Mouse (Mus musculus) cerebellum, adult 2 months (tissue): ENCODE results near the gene Maea. TPM values are rescaled to one million over a fixed set of nuclear protein-coding genes. Genes with fewer than 3 reads are reported as not detected.

Experiments
- DNase-seq, 2 experiments: peaks; one replicate each; pipeline ENCODE4 v3.0.0; 2021
- H3K27ac ChIP-seq: fragments of 200-500 bp; 2 replicates; pipeline ENCODE4 v1.5.1; 2012; ENCODE audit warnings: low read length, control low read depth, inconsistent platforms; ENCODE audit not compliant: insufficient read depth
- H3K27me3 ChIP-seq: fragments of 200-500 bp; 2 replicates; pipeline ENCODE4 v1.6.1; 2012; ENCODE audit warnings: inconsistent platforms, mild to moderate bottlenecking, low read length, moderate library complexity; ENCODE audit not compliant: control insufficient read depth, insufficient read depth
- H3K4me1 ChIP-seq: fragments of 200-500 bp; 2 replicates; pipeline ENCODE4 v1.6.1; 2011; ENCODE audit warnings: low read length; ENCODE audit not compliant: control insufficient read depth, insufficient read depth
- H3K4me3 ChIP-seq: fragments of 200-500 bp; replicated peaks from 2 replicates; pipeline ENCODE3; 2011; ENCODE audit warnings: mild to moderate bottlenecking, low read depth, low read length, control low read depth; ENCODE audit not compliant: insufficient read depth
- CTCF ChIP-seq: fragments of 200-500 bp; IDR thresholded peaks from 2 replicates; pipeline ENCODE4 v1.5.1; 2011; ENCODE audit warnings: low read depth, mild to moderate bottlenecking, control low read depth, low read length, moderate library complexity, borderline replicate concordance; ENCODE audit not compliant: insufficient read depth
- POLR2A ChIP-seq: fragments of 200-500 bp; IDR thresholded peaks from 2 replicates; pipeline ENCODE4 v1.6.1; 2011; ENCODE audit warnings: low read length, control low read depth, borderline replicate concordance; ENCODE audit not compliant: insufficient read depth
- WGBS: fragments of 180-500 bp; shearing (Covaris S2); methylation state at CpG from one replicate; pipeline ENCODE4 v1.1.7; 2018; 5-methylcytosine and 5-hydroxymethylcytosine counted together
- polyA plus RNA-seq: library from polyadenylated mRNA; depleted of rRNA; stranded (reverse); fragments of >200 nt; gene quantifications from 2 replicates; pipeline ENCODE4 v1.2.3, GENCODE M21; 2012

Maea gene
- polyA plus RNA-seq, 1 experiment: 145 TPM

GRCm38 (mm10) chr5:33347620-33348019 is 12.3 kb downstream of the Maea start:
- H3K4me1 ChIP-seq: peaks cover 2% of the 10 kb centered on the region; the same call in 1 of the 2 replicates
- WGBS: 44% methylated on average over 3 of the region's 3 CpGs
- no peaks in the 10 kb centered on the region; the same call in 1 of the 2 replicates for H3K27me3 ChIP-seq
- DNase-seq: no peak
- H3K4me3 ChIP-seq: no peak overlapping the region
- no peak overlapping the region for H3K27ac ChIP-seq
- TF ChIP-seq CTCF (no peak), POLR2A (no peak)

DNA sequence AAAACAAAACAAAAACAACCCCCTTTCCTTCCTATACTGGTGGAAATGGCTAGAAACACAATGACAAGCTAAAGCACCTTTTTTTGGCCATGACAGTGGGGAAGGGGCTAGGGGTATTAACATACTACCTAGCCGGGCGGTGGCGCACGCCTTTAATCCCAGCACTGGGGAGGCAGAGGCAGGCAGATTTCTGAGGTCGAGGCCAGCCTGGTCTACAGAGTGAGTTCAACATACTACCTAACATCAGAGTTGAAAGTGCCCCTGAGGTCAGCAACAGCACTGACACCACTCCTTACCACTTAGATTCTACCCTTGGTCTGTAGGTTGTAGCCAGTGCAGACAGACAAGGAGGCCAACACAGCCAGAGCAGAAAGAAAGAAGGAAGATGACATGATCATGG is 13.9 kb downstream of the Maea start:
- TF ChIP-seq CTCF: no peak
- TF ChIP-seq POLR2A: no peak
- H3K4me3 ChIP-seq: no peak overlapping the region
- H3K27ac ChIP-seq: no peak overlapping the region
- H3K4me1 ChIP-seq: peaks cover 2% of the 10 kb centered on the region; the same call in 1 of the 2 replicates
- no peaks in the 10 kb centered on the region; the same call in 1 of the 2 replicates for H3K27me3 ChIP-seq
- no peak for DNase-seq
- 96% methylated on average over 5 of the region's 5 CpGs for WGBS

DNA sequence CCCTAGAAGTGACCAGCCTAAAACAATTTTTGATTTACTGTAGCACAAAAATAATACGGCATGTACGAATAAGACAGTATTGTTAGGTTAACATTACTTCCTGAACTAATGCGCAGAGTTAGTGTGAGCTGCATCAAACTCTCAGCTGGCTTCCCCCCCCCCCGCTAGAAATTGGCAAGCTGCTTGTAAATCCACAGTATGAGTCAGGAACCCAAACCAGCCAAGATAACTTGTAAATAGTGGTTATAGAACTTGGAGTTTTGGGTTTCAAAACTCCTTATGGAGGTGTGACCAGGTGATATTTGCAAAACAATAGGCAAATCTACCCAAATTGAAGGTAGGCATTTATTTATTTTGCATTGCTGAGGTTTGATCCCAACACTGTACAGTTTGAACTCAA is 14.4 kb downstream of the Maea start:
- Histone ChIP-seq H3K4me3 (no peak overlapping the region), H3K4me1 (peaks cover 2% of the 10 kb centered on the region; the same call in 1 of the 2 replicates), H3K27ac (no peak overlapping the region), H3K27me3 (no peaks in the 10 kb centered on the region; the same call in 1 of the 2 replicates)
- 49% methylated on average over 4 of the region's 4 CpGs for WGBS
- no peak for TF ChIP-seq CTCF
- no peak for TF ChIP-seq POLR2A
- DNase-seq: no peak

DNA sequence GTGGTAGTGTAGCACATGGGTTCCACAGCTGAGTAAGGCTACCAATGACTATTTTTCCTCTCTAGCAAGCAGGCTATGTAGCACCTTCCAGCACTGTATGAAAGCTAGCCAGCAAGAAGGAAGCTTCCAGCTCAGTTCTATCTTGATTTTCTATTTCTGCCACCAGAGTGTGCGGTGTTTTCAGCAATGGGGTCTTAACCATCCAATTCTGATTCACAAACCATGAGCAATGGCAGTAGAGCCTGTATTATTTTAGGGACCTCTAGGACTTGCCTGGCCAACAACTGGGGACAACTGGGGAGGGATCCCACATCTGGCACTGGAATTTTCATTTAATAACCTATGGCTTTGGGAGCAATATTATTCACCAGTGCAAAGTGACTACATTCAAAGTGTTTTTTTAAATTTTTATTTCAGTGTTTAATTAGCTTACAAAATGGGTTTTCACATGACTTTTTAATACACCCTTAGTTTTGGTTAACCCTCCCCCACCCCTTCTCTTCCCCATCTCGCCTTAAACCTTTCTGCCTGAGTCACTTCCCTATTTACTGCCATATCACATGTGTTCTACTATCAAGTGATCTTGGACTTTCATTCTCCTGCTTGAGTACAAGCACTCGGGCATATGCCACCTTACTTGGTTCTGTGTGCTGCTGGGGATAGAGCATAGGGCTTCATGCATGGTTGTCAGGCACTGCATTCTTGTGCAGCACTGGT is 16.4 kb downstream of the Maea start:
- 82% methylated on average over 3 of the region's 3 CpGs for WGBS

GRCm38 (mm10) chr5:33352273-33352645 is 16.9 kb downstream of the Maea start:
- Histone ChIP-seq H3K27me3 (no peaks in the 10 kb centered on the region; the same call in 1 of the 2 replicates), H3K27ac (no peak overlapping the region), H3K4me1 (peaks cover 2% of the 10 kb centered on the region), H3K4me3 (no peak overlapping the region)
- no peak for DNase-seq
- TF ChIP-seq POLR2A: no peak
- TF ChIP-seq CTCF: no peak
- 67% methylated on average over 8 of the region's 8 CpGs for WGBS

More for the DNA sequence above, 16.4 kb downstream of the Maea start:
- Histone ChIP-seq H3K4me1 (peaks cover 2% of the 10 kb centered on the region; the same call in 1 of the 2 replicates), H3K27me3 (no peaks in the 10 kb centered on the region; the same call in 1 of the 2 replicates), H3K4me3 (no peak overlapping the region), H3K27ac (no peak overlapping the region)
- TF ChIP-seq POLR2A (no peak), CTCF (no peak)
- no peak for DNase-seq

GRCm38 (mm10) chr5:33353011-33353410 is 17.7 kb downstream of the Maea start:
- Histone ChIP-seq H3K4me1 (peaks cover 5% of the 10 kb centered on the region), H3K27me3 (no peaks in the 10 kb centered on the region; the same call in 1 of the 2 replicates), H3K4me3 (no peak overlapping the region), H3K27ac (no peak overlapping the region)
- no peak for DNase-seq
- 84% methylated on average over 3 of the region's 3 CpGs for WGBS
- no peak for TF ChIP-seq CTCF
- TF ChIP-seq POLR2A: no peak

- H3K27ac ChIP-seq: no peak overlapping the region
- DNase-seq: no peak
- 91% methylated on average over 1 of the region's 1 CpGs for WGBS
- H3K27me3 ChIP-seq: no peaks in the 10 kb centered on the region; the same call in 1 of the 2 replicates
- TF ChIP-seq POLR2A (no peak), CTCF (no peak)
- H3K4me3 ChIP-seq: no peak overlapping the region
- peaks cover 3% of the 10 kb centered on the region for H3K4me1 ChIP-seq
These were observed 22.2 kb downstream of the Maea start for GRCm38 (mm10) chr5:33357494-33357893.

GRCm38 (mm10) chr5:33358467-33358866 is 23.2 kb downstream of the Maea start:
- peaks cover 3% of the 10 kb centered on the region for H3K4me1 ChIP-seq
- H3K27me3 ChIP-seq: no peaks in the 10 kb centered on the region
- no peak overlapping the region for H3K4me3 ChIP-seq
- 95% methylated on average over 4 of the region's 4 CpGs for WGBS
- DNase-seq: no peak
- no peak overlapping the region for H3K27ac ChIP-seq
- TF ChIP-seq CTCF (no peak), POLR2A (no peak)
